Comparison of ENCODE assay signal across 10 mouse cellular contexts in genomic region chr6:125622434-125622833, GRCm38 (mm10).
A peak's percentile ranks its signal among the peaks of the same experiment; 100 is the strongest.
DNase-seq lines count a peak whose midpoint lies in the region; ATAC-seq and TF ChIP-seq lines count a peak whose summit lies in the region.
"Had no signal": no experiment of that assay in that cellular context is flagged by ENCODE, and none has a peak within 500 bp of the region (broad histone marks: within the 10 kb centered on the region; RNA-seq: fewer than 3 reads in every experiment).

No protein-coding gene starts in this region.

- H3K9me3 ChIP-seq in hindbrain, postnatal 0 days (ENCODE audit: low read length): no peaks in the 10 kb centered on the region
- no peaks in the 10 kb centered on the region for H3K9me3 ChIP-seq in hindbrain, embryonic 10.5 days
- H3K9me3 ChIP-seq: embryonic facial prominence, embryonic 15.5 days; limb, embryonic 12.5 days had no signal

- DNase-seq in hindbrain, postnatal 0 days (ENCODE audit: low spot score): peak; percentile 78
- no peak for DNase-seq in hindbrain, embryonic 10.5 days (ENCODE audit: low spot score)
- DNase-seq in thymus, postnatal 4 days: peak; percentile 10
- no peak for DNase-seq in thymus, adult 18-20 months
- no peak for DNase-seq in gastrocnemius, postnatal 10 days
- DNase-seq in left cerebral cortex, adult 18-20 months (ENCODE audit: low spot score in 2 of 2): no peak

- no peak overlapping the region for H3K4me3 ChIP-seq in hindbrain, postnatal 0 days (ENCODE audit: low read length)
- no peak overlapping the region for H3K4me3 ChIP-seq in hindbrain, embryonic 10.5 days
- H3K4me3 ChIP-seq in embryonic fibroblast, embryonic 13.5 days (ENCODE audit: insufficient read depth, low read length): no peak overlapping the region
- H3K4me3 ChIP-seq: embryonic facial prominence, embryonic 15.5 days; limb, embryonic 12.5 days had no signal

- no peaks in the 10 kb centered on the region for H3K4me1 ChIP-seq in hindbrain, postnatal 0 days (ENCODE audit: insufficient read depth, low read length)
- H3K4me1 ChIP-seq in hindbrain, embryonic 10.5 days (replicated peaks): peaks cover 5% of the 10 kb centered on the region; the same call in 1 of the 2 replicates
- H3K4me1 ChIP-seq in embryonic fibroblast, embryonic 13.5 days (ENCODE audit: control insufficient read depth, insufficient read depth, low read length): no peaks in the 10 kb centered on the region
- H3K4me1 ChIP-seq: embryonic facial prominence, embryonic 15.5 days; limb, embryonic 12.5 days had no signal

- no peak for ATAC-seq in hindbrain, postnatal 0 days
- ATAC-seq in frontal cortex, adult (ENCODE audit: low TSS enrichment): no peak

- WGBS in hindbrain, postnatal 0 days: 79% methylated on average over 2 of the region's 2 CpGs
- WGBS in hindbrain, embryonic 10.5 days: 61% methylated on average over 2 of the region's 2 CpGs

- TF ChIP-seq CTCF in hindbrain, postnatal 0 days (IDR thresholded peaks at IDR 0.05; ENCODE audit: low read depth): peak; percentile 73
- TF ChIP-seq CTCF in embryonic fibroblast, embryonic 13.5 days (IDR thresholded peaks at IDR 0.05; ENCODE audit: borderline replicate concordance, insufficient read depth, low read length): 0 out of 2 replicates have a peak, but pooled peaks have one; percentile 1

- no peak overlapping the region for H3K4me2 ChIP-seq in hindbrain, postnatal 0 days (ENCODE audit: low read depth, low read length)
- H3K4me2 ChIP-seq: embryonic facial prominence, embryonic 15.5 days; limb, embryonic 12.5 days had no signal

- no peak overlapping the region for H3K9ac ChIP-seq in hindbrain, postnatal 0 days (replicated peaks; ENCODE audit: low read length)
- H3K9ac ChIP-seq: embryonic facial prominence, embryonic 15.5 days; limb, embryonic 12.5 days had no signal

- no peaks in the 10 kb centered on the region for H3K36me3 ChIP-seq in hindbrain, postnatal 0 days (ENCODE audit: insufficient read depth, low read length)
- no peaks in the 10 kb centered on the region for H3K36me3 ChIP-seq in hindbrain, embryonic 10.5 days
- H3K36me3 ChIP-seq: embryonic facial prominence, embryonic 15.5 days; limb, embryonic 12.5 days had no signal

- no peak for TF ChIP-seq POLR2A in embryonic fibroblast, embryonic 13.5 days (IDR thresholded peaks at IDR 0.05; ENCODE audit: low read depth, low read length)

- H3K27me3 ChIP-seq in hindbrain, postnatal 0 days (ENCODE audit: insufficient read depth, low read length): no peaks in the 10 kb centered on the region
- H3K27me3 ChIP-seq in hindbrain, embryonic 10.5 days (ENCODE audit: insufficient read depth, poor library complexity, severe bottlenecking): no peaks in the 10 kb centered on the region
- H3K27me3 ChIP-seq: embryonic facial prominence, embryonic 15.5 days had no signal

- H3K27ac ChIP-seq in hindbrain, postnatal 0 days: no peak overlapping the region
- no peak overlapping the region for H3K27ac ChIP-seq in hindbrain, embryonic 10.5 days
- H3K27ac ChIP-seq in embryonic fibroblast, embryonic 13.5 days (ENCODE audit: insufficient read depth, low read length): no peak overlapping the region
- H3K27ac ChIP-seq: embryonic facial prominence, embryonic 15.5 days; limb, embryonic 12.5 days had no signal

Comparison
In these comparisons a context has a peak if more than half of its experiments do, and no peak if none do; other contexts are left out.
1. DNase-seq: peak in hindbrain, postnatal 0 days (single experiment) and thymus, postnatal 4 days (single experiment); none in hindbrain, embryonic 10.5 days (single experiment), thymus, adult 18-20 months (0 of 2), gastrocnemius, postnatal 10 days (single experiment) and left cerebral cortex, adult 18-20 months (0 of 2).